Mouse (Mus musculus) heart, adult 2 months (tissue): Measurements from ENCODE around the gene Ino80e.

Experiments
- CTCF ChIP-seq: fragments of 200-600 bp; IDR thresholded peaks from 2 replicates; pipeline ENCODE4 v1.8.1; 2022; ENCODE audit warnings: antibody characterized with exemption, mild to moderate bottlenecking, moderate library complexity
- POLR2A ChIP-seq: fragments of 200-500 bp; IDR thresholded peaks from 2 replicates; pipeline ENCODE4 v1.6.1; 2011; ENCODE audit warnings: mild to moderate bottlenecking, low read depth, low read length, control low read depth; ENCODE audit not compliant: insufficient read depth

DNA sequence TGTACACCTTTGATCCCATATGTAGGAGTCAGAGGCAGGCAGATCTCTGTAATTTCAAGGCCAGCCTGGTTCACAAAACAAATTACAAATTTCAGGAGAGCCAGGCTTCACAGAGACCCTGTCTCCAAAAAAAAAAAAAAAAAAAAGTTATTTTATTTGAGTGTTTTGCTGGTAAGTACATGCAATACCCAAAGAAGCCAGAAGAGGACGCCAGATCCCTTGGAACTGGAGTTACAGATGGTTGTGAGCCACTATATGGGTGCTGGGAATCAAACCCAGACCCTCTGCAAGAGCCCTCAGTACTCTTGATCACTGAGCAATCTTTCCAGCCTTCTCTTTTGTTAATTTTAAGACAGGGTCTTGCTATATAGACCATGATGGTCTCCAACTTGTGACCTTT is 43.4 kb downstream of the Ino80e start:
- TF ChIP-seq POLR2A (no peak), CTCF (peak; percentile 39)
